Mouse (Mus musculus) bone marrow macrophage, adult 2 months (primary cell): ENCODE results near the gene Rassf2.

Source experiments
- CTCF ChIP-seq: IDR thresholded peaks from 2 replicates; pipeline ENCODE4 v1.5.1; 2012; ENCODE audit warnings: low read depth, mild to moderate bottlenecking, low read length, moderate library complexity
- POLR2A ChIP-seq: IDR thresholded peaks from 2 replicates; pipeline ENCODE4 v1.6.1; 2012; ENCODE audit warnings: mild to moderate bottlenecking, low read depth, low read length, borderline replicate concordance

GRCm38 (mm10) chr2:131976663-131977062 is 53.4 kb downstream of the Rassf2 start:
- TF ChIP-seq CTCF (no peak), POLR2A (no peak)
